Mouse (Mus musculus) embryonic facial prominence, embryonic 14.5 days (tissue): ENCODE data around the gene Tipin. TPM values are rescaled to one million over a fixed set of nuclear protein-coding genes. Genes with fewer than 3 reads are reported as not detected.

Experiments used
- ATAC-seq: fragments of 200-750 bp; cut with Nextera tagmentation; 2 replicates; pipeline ENCODE4 v1.8.0; 2017; ENCODE audit warnings: low read depth, moderate number of reproducible peaks, moderate TSS enrichment
- DNase-seq: peaks from one replicate; pipeline ENCODE4 v3.0.0-alpha.2; 2015; ENCODE audit warnings: low spot score
- H3K27ac ChIP-seq: fragments of 300-500 bp; sonication (generic); replicated peaks from 2 replicates; pipeline ENCODE4 v1.5.1; 2014; ENCODE audit warnings: low read depth, mild to moderate bottlenecking, low read length, moderate library complexity
- H3K27me3 ChIP-seq: fragments of 300-500 bp; sonication (generic); replicated peaks from 2 replicates; pipeline ENCODE4 v1.6.1; 2014; ENCODE audit warnings: low read length; ENCODE audit not compliant: control insufficient read depth, insufficient read depth
- H3K36me3 ChIP-seq: fragments of 300-500 bp; sonication (generic); 2 replicates; pipeline ENCODE4 v1.6.1; 2014; ENCODE audit warnings: low read length, mixed read lengths; ENCODE audit not compliant: control insufficient read depth, insufficient read depth
- H3K4me1 ChIP-seq: fragments of 300-500 bp; sonication (generic); 2 replicates; pipeline ENCODE4 v1.6.1; 2014; ENCODE audit warnings: antibody characterized with exemption, low read length; ENCODE audit not compliant: control insufficient read depth, insufficient read depth
- H3K4me2 ChIP-seq: fragments of 300-500 bp; sonication (generic); 2 replicates; pipeline ENCODE4 v1.6.1; 2014; ENCODE audit warnings: low read depth, mild to moderate bottlenecking, low read length, moderate library complexity, mixed read lengths
- H3K4me3 ChIP-seq: fragments of 300-500 bp; sonication (generic); 2 replicates; pipeline ENCODE4 v1.5.1; 2014; ENCODE audit warnings: low read depth, mild to moderate bottlenecking, low read length
- H3K9ac ChIP-seq: fragments of 300-500 bp; sonication (generic); 2 replicates; pipeline ENCODE4 v1.6.1; 2014; ENCODE audit warnings: low read depth, mild to moderate bottlenecking, low read length, moderate library complexity, mixed read lengths
- H3K9me3 ChIP-seq: fragments of 300-500 bp; sonication (generic); 2 replicates; pipeline ENCODE4 v1.6.1; 2016; ENCODE audit warnings: low read length; ENCODE audit not compliant: control insufficient read depth
- WGBS: fragments of 180-500 bp; shearing (Covaris S2); extraction: QIAGEN DNeasy Blood & Tissue Kit; methylation state at CpG from one replicate; pipeline ENCODE4 v1.1.7; 2014; 5-methylcytosine and 5-hydroxymethylcytosine counted together
- polyA plus RNA-seq: library from polyadenylated mRNA; unstranded; fragments of >200 nt; fragmentation: Nextera tagmentation; extraction: Ambion mirVana; gene quantifications from 2 replicates; pipeline ENCODE4 v1.2.1, GENCODE M21; 2014

Tipin gene
- polyA plus RNA-seq, 1 experiment from 2014 or later, result 168 TPM

DNA sequence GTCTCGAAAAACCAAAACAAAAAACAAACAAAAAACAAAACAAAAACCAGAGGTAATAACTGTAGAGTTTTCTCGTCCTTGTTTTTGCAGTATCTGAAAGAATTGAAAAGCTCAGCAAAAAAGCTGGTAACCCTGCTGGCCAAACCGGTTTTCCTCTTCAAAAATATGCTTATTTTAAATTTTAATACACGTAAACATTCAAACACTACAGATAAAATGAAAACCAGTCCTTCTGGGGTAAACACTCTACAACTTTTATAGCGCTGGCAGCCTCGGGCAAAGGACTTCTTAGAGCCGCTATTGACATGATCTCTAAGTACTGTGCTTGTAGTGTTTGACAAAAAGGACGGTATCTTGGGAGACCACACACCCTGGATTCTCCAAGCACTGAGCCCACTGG lies 60.3 kb downstream of the Tipin start:
- Histone ChIP-seq H3K4me2 (peak overlapping the region; percentile 55), H3K9ac (peak overlapping the region; percentile 98), H3K9me3 (no peaks in the 10 kb centered on the region), H3K27me3 (no peaks in the 10 kb centered on the region), H3K27ac (peak overlapping the region; percentile 99), H3K4me1 (peaks cover 4% of the 10 kb centered on the region; the same call in 1 of the 2 replicates), H3K36me3 (peaks cover 12% of the 10 kb centered on the region; the same call in 1 of the 2 replicates), H3K4me3 (peak overlapping the region; percentile 62)
- ATAC-seq (no peak), DNase-seq (peak; percentile 25)
- WGBS, result 75% methylated on average over 8 of the region's 8 CpGs

DNA sequence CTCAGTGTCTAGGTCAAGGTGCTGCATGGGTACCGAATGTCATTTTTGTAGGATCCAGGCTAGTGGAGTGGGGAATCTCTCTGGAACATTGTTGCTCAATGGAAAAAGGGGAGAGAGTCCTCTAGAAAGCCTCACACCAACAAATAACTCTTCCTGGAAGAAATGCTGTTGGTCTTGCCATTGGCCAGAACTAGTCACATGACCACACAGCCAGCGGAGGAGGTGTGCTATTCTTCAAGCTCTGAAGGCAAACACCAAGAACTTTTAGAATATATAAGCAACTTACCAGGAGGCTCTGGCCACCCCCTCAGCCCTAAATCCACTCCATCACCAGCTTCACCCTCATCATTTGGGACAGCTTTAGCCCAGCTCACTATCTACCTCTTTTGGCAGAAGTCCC lies 62.3 kb downstream of the Tipin start:
- Histone ChIP-seq H3K27me3 (no peaks in the 10 kb centered on the region), H3K4me2 (no peak overlapping the region), H3K36me3 (no peaks in the 10 kb centered on the region), H3K9me3 (no peaks in the 10 kb centered on the region), H3K9ac (no peak overlapping the region), H3K4me1 (peaks cover 4% of the 10 kb centered on the region; the same call in 1 of the 2 replicates), H3K4me3 (no peak overlapping the region), H3K27ac (no peak overlapping the region)
- ATAC-seq (no peak), DNase-seq (no peak)
- WGBS, result 83% methylated on average over 2 of the region's 2 CpGs

DNA sequence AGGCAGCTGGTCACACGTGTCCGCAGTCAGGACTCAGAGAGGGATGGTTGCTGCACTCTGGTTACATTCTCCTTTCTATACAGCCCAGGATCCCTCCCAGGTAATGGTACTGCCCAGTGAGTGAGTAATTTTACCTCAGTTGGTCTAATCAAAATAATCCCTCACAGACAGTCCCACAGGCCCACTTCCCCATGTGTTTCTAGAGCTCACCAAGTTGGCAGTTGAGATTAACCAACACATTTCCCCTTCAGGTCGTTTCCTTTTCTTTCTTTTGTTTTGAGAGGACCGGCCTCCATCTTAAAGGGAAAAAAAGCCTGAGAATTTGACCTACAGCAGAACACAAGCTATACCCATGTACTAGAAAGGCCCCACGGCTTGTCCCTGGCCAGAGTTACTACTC lies 64.5 kb downstream of the Tipin start:
- WGBS, result 55% methylated on average over 5 of the region's 5 CpGs
- no peaks in the 10 kb centered on the region for H3K9me3 ChIP-seq
- H3K9ac ChIP-seq, result no peak overlapping the region
- no peak overlapping the region for H3K27ac ChIP-seq
- no peaks in the 10 kb centered on the region for H3K27me3 ChIP-seq
- peaks cover 4% of the 10 kb centered on the region; the same call in 1 of the 2 replicates for H3K4me1 ChIP-seq
- H3K4me2 ChIP-seq, result no peak overlapping the region
- no peaks in the 10 kb centered on the region for H3K36me3 ChIP-seq
- DNase-seq (no peak), ATAC-seq (no peak)
- no peak overlapping the region for H3K4me3 ChIP-seq

DNA sequence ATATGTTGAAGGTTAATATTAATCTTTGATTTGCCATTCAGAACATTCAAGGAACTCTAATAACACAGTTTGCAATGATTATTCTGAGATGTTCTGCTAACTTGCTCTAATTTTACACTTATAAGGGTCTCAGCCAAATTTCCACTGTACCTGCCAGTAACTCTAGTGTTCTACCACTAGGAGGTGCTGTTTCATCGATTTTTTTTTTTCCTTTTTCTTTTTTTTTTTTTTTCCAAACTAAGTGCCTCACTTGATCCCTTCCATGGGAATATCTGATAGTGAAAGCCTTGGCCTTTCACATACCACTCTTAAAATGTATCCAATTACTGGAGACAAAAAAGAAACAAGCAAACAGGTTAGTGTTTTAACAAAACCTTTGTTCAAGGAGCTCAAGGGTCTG lies 66.0 kb downstream of the Tipin start:
- Histone ChIP-seq H3K9ac (no peak overlapping the region), H3K27me3 (no peaks in the 10 kb centered on the region), H3K27ac (no peak overlapping the region), H3K36me3 (no peaks in the 10 kb centered on the region), H3K4me2 (no peak overlapping the region), H3K4me1 (no peaks in the 10 kb centered on the region), H3K9me3 (no peaks in the 10 kb centered on the region), H3K4me3 (no peak overlapping the region)
- 0% methylated on average over 1 of the region's 1 CpGs for WGBS
- ATAC-seq, result no peak
- DNase-seq, result peak; percentile 34

DNA sequence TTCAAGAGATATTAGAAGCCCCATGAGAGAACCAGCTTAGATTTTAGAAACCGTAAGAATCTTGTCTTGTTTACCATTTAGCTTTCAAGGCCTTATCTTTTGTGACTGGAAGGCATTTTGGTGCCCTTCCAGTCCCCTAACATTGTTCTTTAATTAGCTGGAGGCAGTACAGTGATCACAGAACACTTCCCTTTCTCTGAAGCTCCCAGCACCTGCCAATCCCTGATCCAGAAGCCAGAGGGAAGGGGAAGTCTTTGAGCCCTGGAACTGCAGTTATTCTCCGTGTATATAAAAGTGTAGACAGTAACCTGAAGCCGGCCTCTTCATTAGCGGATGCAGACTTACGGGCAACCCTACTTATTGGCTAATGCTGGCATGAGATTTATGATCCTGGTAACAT lies 68.1 kb downstream of the Tipin start:
- H3K9ac ChIP-seq, result no peak overlapping the region
- ATAC-seq (no peak), DNase-seq (no peak)
- no peaks in the 10 kb centered on the region for H3K4me1 ChIP-seq
- H3K4me3 ChIP-seq, result no peak overlapping the region
- H3K36me3 ChIP-seq, result no peaks in the 10 kb centered on the region
- 55% methylated on average over 5 of the region's 5 CpGs for WGBS
- H3K4me2 ChIP-seq, result no peak overlapping the region
- H3K27me3 ChIP-seq, result no peaks in the 10 kb centered on the region
- H3K9me3 ChIP-seq, result no peaks in the 10 kb centered on the region
- H3K27ac ChIP-seq, result no peak overlapping the region

DNA sequence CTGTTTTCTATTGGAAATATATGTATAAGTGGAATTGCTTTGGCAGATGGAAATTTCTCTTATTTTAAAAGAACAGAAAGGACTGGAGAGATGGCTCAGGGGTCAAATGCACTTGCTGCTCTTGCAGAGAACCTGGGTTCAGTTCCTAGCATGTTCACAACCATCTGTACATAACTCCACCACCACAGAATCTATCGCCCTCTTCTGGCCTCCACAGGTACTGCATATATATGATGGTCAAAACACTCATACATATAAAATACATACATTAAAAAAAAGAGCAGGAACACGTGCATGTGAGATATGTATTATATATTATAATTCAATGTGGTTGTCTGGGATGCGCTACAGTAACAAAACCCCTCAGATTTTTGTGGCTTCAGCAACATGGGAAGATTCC lies 69.8 kb downstream of the Tipin start:
- H3K9ac ChIP-seq, result no peak overlapping the region
- WGBS, result 45% methylated on average over 3 of the region's 3 CpGs
- DNase-seq (no peak), ATAC-seq (no peak)
- no peaks in the 10 kb centered on the region for H3K4me1 ChIP-seq
- H3K4me2 ChIP-seq, result no peak overlapping the region
- no peak overlapping the region for H3K4me3 ChIP-seq
- H3K36me3 ChIP-seq, result no peaks in the 10 kb centered on the region
- no peaks in the 10 kb centered on the region for H3K9me3 ChIP-seq
- no peak overlapping the region for H3K27ac ChIP-seq
- no peaks in the 10 kb centered on the region for H3K27me3 ChIP-seq

Other genes with a start within 250 kb of the Tipin start
- not detected in 2 replicates for gene Lctl, start 164.4 kb upstream of the Tipin start, polyA plus RNA-seq
- gene Zwilch, start 108.5 kb upstream of the Tipin start, polyA plus RNA-seq, result 10.6 and 17.4 TPM in 2 replicates
- gene Rpl4, start 108.2 kb upstream of the Tipin start, polyA plus RNA-seq, result 1,344 and 1,393 TPM in 2 replicates
- gene Snapc5, start 102.3 kb upstream of the Tipin start, polyA plus RNA-seq, result 19.2 and 21.2 TPM in 2 replicates
- 2.2 and 2.3 TPM in 2 replicates for gene Uchl4, start 46.4 kb upstream of the Tipin start, polyA plus RNA-seq
- gene Map2k1, start 27.9 kb upstream of the Tipin start, polyA plus RNA-seq, result 105 and 109 TPM in 2 replicates
- 19.5 and 19.6 TPM in 2 replicates for gene Dis3l, start 59.7 kb downstream of the Tipin start, polyA plus RNA-seq
- gene Megf11, start 104.0 kb downstream of the Tipin start, polyA plus RNA-seq, result 1.1 and 1.3 TPM in 2 replicates